Mouse (Mus musculus): ENCODE measurements at regions not wholly inside any gene's neighbourhood (a gene's known extent, or its start where the extent isn't known, plus 50 kb on each side); places are given as distances from the start of the nearest gene placed in this dataset.

- no peak for DNase-seq (ENCODE audit: low spot score)
Observed at GRCm38 (mm10) chr12:73830122-73830521, 71.1 kb upstream of the Hif1a start.

- DNase-seq (ENCODE audit: low spot score): no peak
Observed at GRCm38 (mm10) chr12:73830551-73831203, 70.5 kb upstream of the Hif1a start.

- no peak for DNase-seq (ENCODE audit: low spot score)
Observed at GRCm38 (mm10) chr12:73831204-73831595, 70.0 kb upstream of the Hif1a start.

GRCm38 (mm10) chr12:73831637-73832385, 69.4 kb upstream of the Hif1a start:
- no peak for DNase-seq (ENCODE audit: low spot score)

DNA sequence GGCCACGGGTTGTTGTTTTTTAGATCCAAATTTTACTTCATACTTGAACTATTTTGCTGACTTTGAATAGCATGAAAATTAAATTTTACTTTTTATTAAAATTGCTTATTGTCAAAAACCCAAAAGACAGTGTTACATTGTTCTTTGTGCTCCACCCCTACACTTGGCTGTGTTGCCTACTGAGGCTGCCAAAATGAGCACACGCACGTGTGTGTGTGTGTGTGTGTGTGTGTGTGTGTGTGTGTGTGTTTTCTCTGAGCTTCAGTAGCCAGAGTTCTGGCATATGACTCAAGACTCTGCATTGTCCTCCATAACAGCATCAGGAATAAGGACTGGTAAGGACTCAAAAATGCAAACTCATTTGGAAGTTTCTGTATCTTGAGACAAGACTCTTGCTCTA, 68.4 kb upstream of the Hif1a start:
- no peak for DNase-seq (ENCODE audit: low spot score)

DNA sequence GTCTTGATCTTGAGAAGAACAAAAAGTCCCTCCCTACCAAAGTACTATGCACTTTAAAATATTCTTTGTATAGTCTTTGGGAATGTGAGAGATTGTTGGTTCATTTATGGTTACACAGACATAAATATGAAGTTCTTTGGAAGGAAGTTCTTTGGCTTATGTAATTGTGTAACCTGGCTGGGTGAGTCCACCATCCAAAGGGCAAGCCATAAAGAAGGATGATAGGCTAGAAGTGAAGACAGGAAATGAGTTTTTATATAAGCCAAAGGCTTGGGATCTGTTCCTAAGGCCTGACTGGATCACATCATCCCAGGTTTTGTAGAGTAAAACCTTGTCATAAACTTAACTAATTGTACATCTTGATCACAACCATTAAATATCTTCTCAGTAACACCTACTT, 65.0 kb upstream of the Hif1a start:
- no peak for DNase-seq (ENCODE audit: low spot score)

DNA sequence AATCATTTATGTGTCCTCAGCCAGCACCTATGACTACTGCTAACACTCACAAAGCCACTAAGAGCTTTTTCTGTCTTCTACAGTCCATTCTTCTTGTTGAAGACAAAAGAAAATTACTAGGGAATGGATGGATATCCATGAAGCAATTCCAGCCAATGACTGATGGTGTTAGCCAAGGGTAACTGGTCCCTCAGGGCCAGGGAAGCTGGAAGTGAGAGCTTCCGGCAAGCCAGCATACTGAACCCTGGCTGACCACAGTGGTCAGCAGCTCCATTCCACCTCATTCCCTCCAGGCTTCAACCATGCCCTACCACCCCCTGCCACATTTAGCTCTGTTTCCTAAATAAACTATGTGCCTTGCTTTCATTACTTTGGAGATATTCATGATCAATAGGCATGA, 64.1 kb upstream of the Hif1a start:
- DNase-seq (ENCODE audit: low spot score): no peak

- DNase-seq (ENCODE audit: low spot score): no peak
Observed at GRCm38 (mm10) chr12:73837921-73838320, 63.3 kb upstream of the Hif1a start.

DNA sequence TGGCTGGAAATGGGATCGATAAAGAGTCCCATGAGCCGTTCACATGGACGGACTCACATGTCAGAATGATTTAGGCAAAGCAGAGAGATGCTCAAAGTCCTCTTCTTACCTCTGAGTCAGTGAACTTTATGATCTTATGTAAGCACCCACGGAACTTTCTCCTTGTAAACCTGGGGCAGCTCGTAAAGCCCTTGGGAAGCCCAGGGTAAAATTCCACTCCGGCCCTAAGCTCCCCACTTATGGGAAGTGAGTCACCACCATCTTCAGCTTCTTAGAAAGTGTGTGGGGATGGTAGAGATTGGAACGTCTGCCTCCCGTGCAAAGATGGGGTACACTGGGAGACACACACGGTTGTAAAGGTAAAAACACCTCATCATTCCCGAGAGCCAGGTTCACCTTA, 62.8 kb upstream of the Hif1a start:
- DNase-seq (ENCODE audit: low spot score): no peak

GRCm38 (mm10) chr12:73842000-73842675, 59.0 kb upstream of the Hif1a start:
- no peak for DNase-seq (ENCODE audit: low spot score)

- no peak for DNase-seq (ENCODE audit: low spot score)
Observed at GRCm38 (mm10) chr12:73844782-73845181, 56.4 kb upstream of the Hif1a start.

DNA sequence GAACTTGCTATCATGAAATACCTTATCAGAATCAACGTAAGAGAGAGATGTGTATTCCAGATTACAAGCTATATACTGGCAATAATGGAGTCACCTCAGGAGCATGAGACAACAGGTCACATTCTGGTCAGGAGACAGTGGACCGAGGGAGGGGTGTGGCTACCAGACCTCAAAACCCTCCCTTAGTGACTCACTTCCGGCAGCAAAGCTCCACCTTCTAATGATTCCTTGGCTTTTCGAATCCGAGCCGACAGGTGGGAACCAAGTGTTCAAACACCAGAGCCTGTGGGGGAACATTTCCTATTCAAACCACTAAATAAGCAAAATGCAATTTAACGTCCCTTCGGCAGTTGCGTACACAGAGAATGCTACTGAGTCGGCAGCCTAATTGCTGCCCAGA, 54.5 kb upstream of the Hif1a start:
- DNase-seq (ENCODE audit: low spot score): peak; percentile 44

GRCm38 (mm10) chr12:73847336-73847735, 53.8 kb upstream of the Hif1a start:
- DNase-seq (ENCODE audit: low spot score): no peak

DNA sequence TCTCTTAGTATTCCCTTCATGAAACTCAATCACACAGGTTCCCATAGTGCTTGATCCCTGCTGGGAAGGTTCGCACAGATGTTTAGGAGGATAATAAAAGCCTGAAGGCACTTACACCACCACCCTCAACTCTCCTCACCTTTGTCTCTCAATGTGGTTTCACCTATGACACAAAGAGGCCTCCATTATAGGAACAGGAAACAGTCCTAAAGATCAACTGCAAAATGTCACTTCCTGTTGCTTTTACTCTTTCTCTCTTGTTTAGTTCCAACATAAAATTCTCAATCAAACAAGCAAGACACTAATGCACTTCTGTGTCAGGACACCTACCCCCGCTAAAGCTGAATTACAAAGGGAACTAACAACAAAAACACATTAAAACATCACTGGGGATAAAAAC, 50.3 kb upstream of the Hif1a start:
- DNase-seq (ENCODE audit: low spot score): no peak
